21 mouse cellular contexts compared by ENCODE assay signal in genomic region chr6:136965912-136966311, GRCm38 (mm10). TPM values are rescaled to one million over a fixed set of nuclear protein-coding genes. Genes with fewer than 3 reads are reported as not detected.
A peak's percentile ranks its signal among the peaks of the same experiment; 100 is the strongest.
DNase-seq lines count a peak whose midpoint lies in the region; ATAC-seq and TF ChIP-seq lines count a peak whose summit lies in the region.
"Had no signal": no experiment of that assay in that cellular context is flagged by ENCODE, and none has a peak within 500 bp of the region (broad histone marks: within the 10 kb centered on the region; RNA-seq: fewer than 3 reads in every experiment).

No protein-coding gene starts in this region.

- 63% methylated on average over 10 of the region's 10 CpGs for WGBS in stomach, postnatal 0 days
- 63% methylated on average over 10 of the region's 10 CpGs for WGBS in liver, embryonic 12.5 days (ENCODE audit: insufficient replicate concordance)

- H3K27ac ChIP-seq in stomach, postnatal 0 days (replicated peaks) = no peak overlapping the region
- no peak overlapping the region for H3K27ac ChIP-seq in liver, embryonic 12.5 days
- H3K27ac ChIP-seq: limb, embryonic 10.5 days; liver, embryonic 13.5 days; neural tube, embryonic 15.5 days had no signal

- H3K9me3 ChIP-seq in stomach, postnatal 0 days (ENCODE audit: control insufficient read depth, low read length) = no peaks in the 10 kb centered on the region
- no peaks in the 10 kb centered on the region for H3K9me3 ChIP-seq in liver, embryonic 12.5 days (replicated peaks)
- H3K9me3 ChIP-seq: limb, embryonic 10.5 days; liver, embryonic 13.5 days; neural tube, embryonic 15.5 days had no signal

- peak; percentile 63; the same call in 1 of the 2 replicates for ATAC-seq in stomach, postnatal 0 days (ENCODE audit: low FRiP score, low TSS enrichment)
- no peak for ATAC-seq in liver, embryonic 12.5 days

- no peak for TF ChIP-seq EP300 in stomach, postnatal 0 days (optimal IDR thresholded peaks at IDR 0.05)

- no peaks in the 10 kb centered on the region for H3K36me3 ChIP-seq in stomach, postnatal 0 days (ENCODE audit: control insufficient read depth, insufficient read depth, low read length)
- H3K36me3 ChIP-seq in liver, embryonic 12.5 days = no peaks in the 10 kb centered on the region
- H3K36me3 ChIP-seq: limb, embryonic 10.5 days; liver, embryonic 13.5 days; neural tube, embryonic 15.5 days had no signal

- no peaks in the 10 kb centered on the region for H3K27me3 ChIP-seq in stomach, postnatal 0 days (ENCODE audit: control insufficient read depth, insufficient read depth, low read length)
- H3K27me3 ChIP-seq in liver, embryonic 12.5 days (replicated peaks) = no peaks in the 10 kb centered on the region
- H3K27me3 ChIP-seq: CH12.LX; liver, embryonic 13.5 days; neural tube, embryonic 15.5 days had no signal

- no peak overlapping the region for H3K4me2 ChIP-seq in stomach, postnatal 0 days (replicated peaks; ENCODE audit: low read depth)
- H3K4me2 ChIP-seq in liver, embryonic 12.5 days = no peak overlapping the region
- H3K4me2 ChIP-seq: liver, embryonic 13.5 days; midbrain, embryonic 11.5 days; neural tube, embryonic 15.5 days had no signal

- H3K4me1 ChIP-seq in stomach, postnatal 0 days (replicated peaks; ENCODE audit: control insufficient read depth, insufficient read depth) = no peaks in the 10 kb centered on the region
- peaks cover 5% of the 10 kb centered on the region; the same call in 1 of the 2 replicates for H3K4me1 ChIP-seq in liver, embryonic 12.5 days
- H3K4me1 ChIP-seq: liver, embryonic 13.5 days; neural tube, embryonic 15.5 days had no signal

- no peak overlapping the region for H3K9ac ChIP-seq in stomach, postnatal 0 days (ENCODE audit: low read length)
- no peak overlapping the region for H3K9ac ChIP-seq in liver, embryonic 12.5 days
- H3K9ac ChIP-seq: liver, embryonic 13.5 days; neural tube, embryonic 15.5 days had no signal

- no peak for TF ChIP-seq CTCF in stomach, postnatal 0 days (IDR thresholded peaks at IDR 0.05; ENCODE audit: low read depth)

- peak; percentile 26 for DNase-seq in adrenal gland, postnatal 10 days
- DNase-seq in adrenal gland, adult 18-20 months (ENCODE audit: low spot score in 2 of 2) = no peak
- peak; percentile 37 for DNase-seq in right cerebral cortex, adult 18-20 months
- no peak for DNase-seq in right cerebral cortex, postnatal 10 days (ENCODE audit: low spot score in 2 of 2)
- DNase-seq in brain, adult 2 months (ENCODE audit: low read depth, low spot score) = peak; percentile 81
- no peak for DNase-seq in stomach, postnatal 0 days (ENCODE audit: low spot score)
- DNase-seq in retina, postnatal 1 day = no peak
- DNase-seq: cerebellum, postnatal 36 days; kidney, adult 2 months; kidney, postnatal 4 days; liver, embryonic 13.5 days; right cerebral cortex, postnatal 14 days had no signal

- no peak overlapping the region for H3K4me3 ChIP-seq in stomach, postnatal 0 days (ENCODE audit: low read depth, low read length)
- H3K4me3 ChIP-seq in liver, embryonic 12.5 days = no peak overlapping the region
- H3K4me3 ChIP-seq: limb, embryonic 10.5 days; liver, embryonic 13.5 days; neural tube, embryonic 15.5 days had no signal

RNA-seq across cellular contexts. Expression of gene Arhgdib, which starts 24.2 kb away (rescaled TPM):
- 10 to 100 TPM; 43.0 to 44.5 TPM for total RNA-seq in adrenal gland, postnatal 10 days (2021)
- total RNA-seq in adrenal gland, adult 18-20 months (2021) = 10 to 100 TPM; 20.0 to 25.7 TPM
- 27.3 and 34.9 TPM in 2 replicates for polyA plus RNA-seq in stomach, postnatal 0 days (2015; fragmentation: Nextera tagmentation; extraction: Ambion mirVana)
- polyA plus RNA-seq in liver, embryonic 12.5 days (2016; fragmentation: Nextera tagmentation; extraction: Ambion mirVana) = 120 and 122 TPM in 2 replicates

RNA-seq across cellular contexts. Expression of gene Pde6h, which starts 42.3 kb away (rescaled TPM):
- total RNA-seq in adrenal gland, postnatal 10 days (2021) = under 1 TPM in 1 of 2 experiments, not detected in 1; 0.60 TPM
- total RNA-seq in adrenal gland, adult 18-20 months (2021) = not detected
- 0.06 and 0.40 TPM in 2 replicates for polyA plus RNA-seq in stomach, postnatal 0 days (2015; fragmentation: Nextera tagmentation; extraction: Ambion mirVana)
- polyA plus RNA-seq in liver, embryonic 12.5 days (2016; fragmentation: Nextera tagmentation; extraction: Ambion mirVana) = not detected in 2 replicates
- total RNA-seq: gastrocnemius, postnatal 4 days had no signal
- polyA plus RNA-seq: embryonic facial prominence, embryonic 11.5 days; heart, embryonic 14.5 days; hindbrain, embryonic 11.5 days; limb, embryonic 10.5 days; liver, embryonic 13.5 days; midbrain, embryonic 11.5 days had no signal

RNA-seq across cellular contexts. Expression of gene Erp27, which starts 43.9 kb away (rescaled TPM):
- under 1 TPM; 0.15 to 0.27 TPM for total RNA-seq in adrenal gland, postnatal 10 days (2021)
- not detected for total RNA-seq in adrenal gland, adult 18-20 months (2021)
- 0.65 and 1.0 TPM in 2 replicates for polyA plus RNA-seq in stomach, postnatal 0 days (2015; fragmentation: Nextera tagmentation; extraction: Ambion mirVana)
- 0.27 and 0.43 TPM in 2 replicates for polyA plus RNA-seq in liver, embryonic 12.5 days (2016; fragmentation: Nextera tagmentation; extraction: Ambion mirVana)
- total RNA-seq: gastrocnemius, postnatal 4 days had no signal
- polyA plus RNA-seq: embryonic facial prominence, embryonic 11.5 days; kidney, adult 2 months; midbrain, embryonic 11.5 days; neural tube, embryonic 15.5 days had no signal

Comparison
In these comparisons a context has a peak if more than half of its experiments do, and no peak if none do; other contexts are left out.
1. DNase-seq: peak in adrenal gland, postnatal 10 days (single experiment), right cerebral cortex, adult 18-20 months (single experiment) and brain, adult 2 months (single experiment); none in adrenal gland, adult 18-20 months (0 of 2), right cerebral cortex, postnatal 10 days (0 of 2), stomach, postnatal 0 days (single experiment) and retina, postnatal 1 day (single experiment).